Mouse (Mus musculus): ENCODE data around the gene Lpar2. TPM values are rescaled to one million over a fixed set of nuclear protein-coding genes. Genes with fewer than 3 reads are reported as not detected.

Lpar2 gene
- polyA plus RNA-seq, 1 experiment from 2014 or later = 1.7 TPM

- peak overlapping the region; percentile 99 for H3K4me3 ChIP-seq (ENCODE audit: low read length)
- no peaks in the 10 kb centered on the region for H3K27me3 ChIP-seq (ENCODE audit: control insufficient read depth, insufficient read depth, low read length)
- no peaks in the 10 kb centered on the region for H3K9me3 ChIP-seq (ENCODE audit: control insufficient read depth, low read length)
- H3K36me3 ChIP-seq (ENCODE audit: control insufficient read depth, insufficient read depth, low read length) = peaks cover 34% of the 10 kb centered on the region
- peaks cover 12% of the 10 kb centered on the region for H3K4me1 ChIP-seq (ENCODE audit: control insufficient read depth, insufficient read depth, low read length)
- peak overlapping the region; percentile 79 for H3K4me2 ChIP-seq (replicated peaks; ENCODE audit: low read depth, low read length)
- WGBS = under 1% methylated on average over 47 of the region's 48 CpGs
- peak overlapping the region; percentile 96 for H3K9ac ChIP-seq (ENCODE audit: low read depth, low read length)
- H3K27ac ChIP-seq (ENCODE audit: low read depth, low read length) = peak overlapping the region; percentile 84
- ATAC-seq (ENCODE audit: low FRiP score, low TSS enrichment) = peak; percentile 65
These were observed 30.7 kb upstream of the Lpar2 start for GRCm38 (mm10) chr8:69791415-69792068.

- Histone ChIP-seq H3K9ac (ENCODE audit: low read depth, low read length) (no peak overlapping the region), H3K27ac (ENCODE audit: low read depth, low read length) (no peak overlapping the region), H3K27me3 (ENCODE audit: control insufficient read depth, insufficient read depth, low read length) (no peaks in the 10 kb centered on the region), H3K9me3 (ENCODE audit: control insufficient read depth, low read length) (no peaks in the 10 kb centered on the region), H3K36me3 (ENCODE audit: control insufficient read depth, insufficient read depth, low read length) (peaks cover 55% of the 10 kb centered on the region), H3K4me3 (ENCODE audit: low read length) (no peak overlapping the region), H3K4me1 (ENCODE audit: control insufficient read depth, insufficient read depth, low read length) (peaks cover 12% of the 10 kb centered on the region), H3K4me2 (replicated peaks; ENCODE audit: low read depth, low read length) (no peak overlapping the region)
- 94% methylated on average over 4 of the region's 4 CpGs for WGBS
- no peak for ATAC-seq (ENCODE audit: low FRiP score, low TSS enrichment)
These were observed 28.6 kb upstream of the Lpar2 start for GRCm38 (mm10) chr8:69793666-69794065.

GRCm38 (mm10) chr8:69794096-69794495, 28.1 kb upstream of the Lpar2 start:
- ATAC-seq (ENCODE audit: low FRiP score, low TSS enrichment) = no peak
- Histone ChIP-seq H3K36me3 (ENCODE audit: control insufficient read depth, insufficient read depth, low read length) (peaks cover 59% of the 10 kb centered on the region), H3K9ac (ENCODE audit: low read depth, low read length) (no peak overlapping the region)

GRCm38 (mm10) chr8:69794901-69795300, 27.3 kb upstream of the Lpar2 start:
- 96% methylated on average over 6 of the region's 6 CpGs for WGBS
- H3K36me3 ChIP-seq (ENCODE audit: control insufficient read depth, insufficient read depth, low read length) = peaks cover 67% of the 10 kb centered on the region
- no peak for ATAC-seq (ENCODE audit: low FRiP score, low TSS enrichment)

More at GRCm38 (mm10) chr8:69794096-69794495, 28.1 kb upstream of the Lpar2 start:
- Histone ChIP-seq H3K27ac (ENCODE audit: low read depth, low read length) (no peak overlapping the region), H3K4me3 (ENCODE audit: low read length) (no peak overlapping the region), H3K9me3 (ENCODE audit: control insufficient read depth, low read length) (no peaks in the 10 kb centered on the region), H3K27me3 (ENCODE audit: control insufficient read depth, insufficient read depth, low read length) (no peaks in the 10 kb centered on the region), H3K4me1 (ENCODE audit: control insufficient read depth, insufficient read depth, low read length) (peaks cover 12% of the 10 kb centered on the region), H3K4me2 (replicated peaks; ENCODE audit: low read depth, low read length) (no peak overlapping the region)
- WGBS = 99% methylated on average over 3 of the region's 3 CpGs

GRCm38 (mm10) chr8:69796721-69797345, 25.4 kb upstream of the Lpar2 start:
- Histone ChIP-seq H3K4me3 (ENCODE audit: low read length) (no peak overlapping the region), H3K36me3 (ENCODE audit: control insufficient read depth, insufficient read depth, low read length) (peaks cover 84% of the 10 kb centered on the region), H3K9me3 (ENCODE audit: control insufficient read depth, low read length) (no peaks in the 10 kb centered on the region), H3K27me3 (ENCODE audit: control insufficient read depth, insufficient read depth, low read length) (no peaks in the 10 kb centered on the region), H3K27ac (ENCODE audit: low read depth, low read length) (no peak overlapping the region), H3K4me2 (replicated peaks; ENCODE audit: low read depth, low read length) (no peak overlapping the region), H3K4me1 (ENCODE audit: control insufficient read depth, insufficient read depth, low read length) (peaks cover 11% of the 10 kb centered on the region), H3K9ac (ENCODE audit: low read depth, low read length) (no peak overlapping the region)
- WGBS = 96% methylated on average over 16 of the region's 16 CpGs
- no peak for ATAC-seq (ENCODE audit: low FRiP score, low TSS enrichment)

More at GRCm38 (mm10) chr8:69794901-69795300, 27.3 kb upstream of the Lpar2 start:
- Histone ChIP-seq H3K4me3 (ENCODE audit: low read length) (no peak overlapping the region), H3K9me3 (ENCODE audit: control insufficient read depth, low read length) (no peaks in the 10 kb centered on the region), H3K27me3 (ENCODE audit: control insufficient read depth, insufficient read depth, low read length) (no peaks in the 10 kb centered on the region), H3K4me1 (ENCODE audit: control insufficient read depth, insufficient read depth, low read length) (peaks cover 12% of the 10 kb centered on the region), H3K27ac (ENCODE audit: low read depth, low read length) (no peak overlapping the region), H3K9ac (ENCODE audit: low read depth, low read length) (no peak overlapping the region), H3K4me2 (replicated peaks; ENCODE audit: low read depth, low read length) (no peak overlapping the region)

- H3K9ac ChIP-seq (ENCODE audit: low read depth, low read length) = no peak overlapping the region
- H3K4me1 ChIP-seq (ENCODE audit: control insufficient read depth, insufficient read depth, low read length) = peaks cover 3% of the 10 kb centered on the region
- 95% methylated on average over 10 of the region's 10 CpGs for WGBS
- H3K9me3 ChIP-seq (ENCODE audit: control insufficient read depth, low read length) = no peaks in the 10 kb centered on the region
- H3K27ac ChIP-seq (ENCODE audit: low read depth, low read length) = no peak overlapping the region
- H3K4me2 ChIP-seq (replicated peaks; ENCODE audit: low read depth, low read length) = no peak overlapping the region
- no peak overlapping the region for H3K4me3 ChIP-seq (ENCODE audit: low read length)
- H3K36me3 ChIP-seq (ENCODE audit: control insufficient read depth, insufficient read depth, low read length) = peaks cover 93% of the 10 kb centered on the region
- no peaks in the 10 kb centered on the region for H3K27me3 ChIP-seq (ENCODE audit: control insufficient read depth, insufficient read depth, low read length)
- no peak for ATAC-seq (ENCODE audit: low FRiP score, low TSS enrichment)
These were observed 24.6 kb upstream of the Lpar2 start for GRCm38 (mm10) chr8:69797661-69798060.

- Histone ChIP-seq H3K9ac (ENCODE audit: low read depth, low read length) (no peak overlapping the region), H3K4me2 (replicated peaks; ENCODE audit: low read depth, low read length) (no peak overlapping the region), H3K36me3 (ENCODE audit: control insufficient read depth, insufficient read depth, low read length) (peaks cover 98% of the 10 kb centered on the region), H3K27me3 (ENCODE audit: control insufficient read depth, insufficient read depth, low read length) (no peaks in the 10 kb centered on the region), H3K4me3 (ENCODE audit: low read length) (no peak overlapping the region), H3K27ac (ENCODE audit: low read depth, low read length) (no peak overlapping the region), H3K9me3 (ENCODE audit: control insufficient read depth, low read length) (no peaks in the 10 kb centered on the region), H3K4me1 (ENCODE audit: control insufficient read depth, insufficient read depth, low read length) (no peaks in the 10 kb centered on the region)
- no peak for ATAC-seq (ENCODE audit: low FRiP score, low TSS enrichment)
- 91% methylated on average over 8 of the region's 8 CpGs for WGBS
These were observed 23.0 kb upstream of the Lpar2 start for GRCm38 (mm10) chr8:69799261-69799660.

- no peak for ATAC-seq (ENCODE audit: low FRiP score, low TSS enrichment)
- H3K4me2 ChIP-seq (replicated peaks; ENCODE audit: low read depth, low read length) = no peak overlapping the region
- H3K27ac ChIP-seq (ENCODE audit: low read depth, low read length) = no peak overlapping the region
- no peak overlapping the region for H3K4me3 ChIP-seq (ENCODE audit: low read length)
- no peaks in the 10 kb centered on the region for H3K27me3 ChIP-seq (ENCODE audit: control insufficient read depth, insufficient read depth, low read length)
- no peaks in the 10 kb centered on the region for H3K4me1 ChIP-seq (ENCODE audit: control insufficient read depth, insufficient read depth, low read length)
- WGBS = 98% methylated on average over 5 of the region's 5 CpGs
- H3K9ac ChIP-seq (ENCODE audit: low read depth, low read length) = no peak overlapping the region
- peaks cover 96% of the 10 kb centered on the region for H3K36me3 ChIP-seq (ENCODE audit: control insufficient read depth, insufficient read depth, low read length)
- H3K9me3 ChIP-seq (ENCODE audit: control insufficient read depth, low read length) = no peaks in the 10 kb centered on the region
These were observed 22.3 kb upstream of the Lpar2 start for GRCm38 (mm10) chr8:69799946-69800345.

- Histone ChIP-seq H3K27ac (ENCODE audit: low read depth, low read length) (no peak overlapping the region), H3K27me3 (ENCODE audit: control insufficient read depth, insufficient read depth, low read length) (no peaks in the 10 kb centered on the region), H3K36me3 (ENCODE audit: control insufficient read depth, insufficient read depth, low read length) (peaks cover 96% of the 10 kb centered on the region), H3K4me2 (replicated peaks; ENCODE audit: low read depth, low read length) (no peak overlapping the region), H3K4me3 (ENCODE audit: low read length) (no peak overlapping the region), H3K9ac (ENCODE audit: low read depth, low read length) (no peak overlapping the region), H3K4me1 (ENCODE audit: control insufficient read depth, insufficient read depth, low read length) (no peaks in the 10 kb centered on the region), H3K9me3 (ENCODE audit: control insufficient read depth, low read length) (no peaks in the 10 kb centered on the region)
- no peak for ATAC-seq (ENCODE audit: low FRiP score, low TSS enrichment)
- 94% methylated on average over 4 of the region's 4 CpGs for WGBS
These were observed 20.4 kb upstream of the Lpar2 start for GRCm38 (mm10) chr8:69801796-69802195.
